Mouse (Mus musculus) megakaryocyte, embryonic 14.5 days (primary cell): ENCODE data around the gene Misp.

Experiments used
- FLI1 ChIP-seq: IDR thresholded peaks from 2 replicates; pipeline ENCODE4 v1.6.1; 2012; ENCODE audit warnings: low read length, inconsistent platforms, mixed read lengths
- GATA1 ChIP-seq: IDR thresholded peaks from 3 replicates; pipeline ENCODE4 v1.6.1; 2012; ENCODE audit warnings: mixed read lengths, low read length, inconsistent platforms, borderline replicate concordance

DNA sequence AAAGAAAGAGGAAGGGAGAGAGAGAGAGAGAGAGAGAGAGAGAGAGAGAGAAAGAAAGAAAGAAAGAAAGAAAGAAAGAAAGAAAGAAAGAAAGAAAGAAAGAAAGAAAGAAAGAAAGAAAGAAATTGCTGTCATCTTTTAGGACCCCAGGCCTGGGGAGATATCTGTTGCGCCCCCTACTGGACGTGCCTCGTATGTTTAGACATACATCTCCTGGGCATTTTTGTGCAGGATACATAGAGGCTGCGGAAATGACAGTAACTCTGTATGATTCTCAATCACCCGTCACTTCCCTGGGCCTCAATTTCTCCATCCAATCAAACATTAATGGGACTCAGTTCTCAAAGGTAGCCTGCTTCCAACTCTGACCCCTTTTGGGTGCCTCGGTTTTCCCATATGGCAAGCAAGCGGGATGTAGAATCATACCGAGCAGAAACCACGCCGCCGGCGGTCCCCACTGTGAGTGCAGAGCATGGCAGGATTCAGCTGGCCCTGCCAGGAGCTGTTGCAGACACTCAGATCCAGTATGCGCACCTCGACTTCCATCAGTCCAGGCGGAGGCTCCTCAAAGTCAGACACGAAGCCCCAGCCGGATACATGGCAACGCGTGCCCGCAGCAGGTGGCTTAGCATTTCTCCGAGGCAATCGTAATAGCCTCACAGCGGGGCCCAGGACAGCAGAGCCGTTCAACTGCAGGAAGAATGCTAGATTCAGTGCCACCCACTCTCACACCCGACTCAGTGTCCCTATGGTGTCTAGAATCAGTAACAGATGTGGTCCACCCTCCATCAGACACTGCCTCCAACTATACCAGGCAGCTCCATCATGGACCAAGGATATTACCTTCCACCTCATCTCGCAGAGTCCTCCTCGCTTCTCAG, 36.6 kb upstream of the Misp start:
- TF ChIP-seq GATA1 (no peak), FLI1 (no peak)
